Mouse (Mus musculus): ENCODE data around the gene Taf1d. TPM values are rescaled to one million over a fixed set of nuclear protein-coding genes. Genes with fewer than 3 reads are reported as not detected.
A peak's percentile ranks its signal among the peaks of the same experiment; 100 is the strongest.

The Taf1d gene
- polyA plus RNA-seq, 1 experiment, result not detected

- Histone ChIP-seq H3K27ac (ENCODE audit: insufficient read depth, low read depth, low read length) (peak within 1 kb of the TSS; percentile 63; the same call in 1 of the 2 replicates), H3K4me3 (ENCODE audit: insufficient read depth, low read depth, low read length) (peak within 1 kb of the TSS; percentile 86), H3K4me1 (ENCODE audit: control insufficient read depth, insufficient read depth, low read length) (no peaks in the 10 kb centered on the region)
- WGBS, result 1% methylated on average over 57 of the region's 57 CpGs
- peak; percentile 87 for TF ChIP-seq POLR2A (IDR thresholded peaks at IDR 0.05; ENCODE audit: insufficient read depth, low read depth, low read length)
- no peak for TF ChIP-seq CTCF (IDR thresholded peaks at IDR 0.05; ENCODE audit: insufficient read depth, low read depth, low read length)
These were observed 26.1 kb upstream of the Taf1d start, which contains the start of gene Med17 for GRCm38 (mm10) chr9:15279649-15280490. Med17 (minus strand) TSS chr9:15279931.

DNA sequence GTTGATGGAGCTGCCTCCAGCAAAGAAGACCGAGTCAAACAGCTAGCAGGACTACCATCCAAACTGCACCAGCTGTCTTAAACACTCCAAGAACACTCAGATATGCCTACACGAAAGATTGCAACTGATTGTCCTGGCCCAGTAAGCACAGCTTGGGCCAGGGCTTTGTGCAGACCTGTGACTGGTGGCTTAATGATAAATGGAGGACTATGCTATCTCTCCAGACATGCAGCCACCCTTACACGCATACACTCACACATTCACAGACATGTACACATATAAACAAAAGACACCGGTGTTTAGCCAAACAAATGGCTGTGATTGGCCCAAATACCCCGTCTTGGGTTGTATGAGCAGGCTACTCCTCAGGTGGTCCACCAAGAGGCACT lies 25.5 kb upstream of the Taf1d start:
- Histone ChIP-seq H3K4me1 (ENCODE audit: control insufficient read depth, insufficient read depth, low read length) (no peaks in the 10 kb centered on the region), H3K27ac (ENCODE audit: insufficient read depth, low read depth, low read length) (no peak overlapping the region), H3K4me3 (ENCODE audit: insufficient read depth, low read depth, low read length) (peak overlapping the region; percentile 86)
- 29% methylated on average over 5 of the region's 5 CpGs for WGBS
- TF ChIP-seq CTCF (IDR thresholded peaks at IDR 0.05; ENCODE audit: insufficient read depth, low read depth, low read length), result no peak
- no peak for TF ChIP-seq POLR2A (IDR thresholded peaks at IDR 0.05; ENCODE audit: insufficient read depth, low read depth, low read length)

GRCm38 (mm10) chr9:15285443-15285842 lies 20.6 kb upstream of the Taf1d start:
- Histone ChIP-seq H3K27ac (ENCODE audit: insufficient read depth, low read depth, low read length) (no peak overlapping the region), H3K4me1 (ENCODE audit: control insufficient read depth, insufficient read depth, low read length) (no peaks in the 10 kb centered on the region), H3K4me3 (ENCODE audit: insufficient read depth, low read depth, low read length) (no peak overlapping the region)
- TF ChIP-seq CTCF (IDR thresholded peaks at IDR 0.05; ENCODE audit: insufficient read depth, low read depth, low read length) (no peak), POLR2A (IDR thresholded peaks at IDR 0.05; ENCODE audit: insufficient read depth, low read depth, low read length) (no peak)
- WGBS, result 65% methylated on average over 3 of the region's 3 CpGs

GRCm38 (mm10) chr9:15287846-15288245 lies 18.2 kb upstream of the Taf1d start:
- 54% methylated on average over 6 of the region's 6 CpGs for WGBS
- Histone ChIP-seq H3K27ac (ENCODE audit: insufficient read depth, low read depth, low read length) (no peak overlapping the region), H3K4me3 (ENCODE audit: insufficient read depth, low read depth, low read length) (no peak overlapping the region), H3K4me1 (ENCODE audit: control insufficient read depth, insufficient read depth, low read length) (no peaks in the 10 kb centered on the region)
- TF ChIP-seq POLR2A (IDR thresholded peaks at IDR 0.05; ENCODE audit: insufficient read depth, low read depth, low read length) (no peak), CTCF (IDR thresholded peaks at IDR 0.05; ENCODE audit: insufficient read depth, low read depth, low read length) (no peak)

DNA sequence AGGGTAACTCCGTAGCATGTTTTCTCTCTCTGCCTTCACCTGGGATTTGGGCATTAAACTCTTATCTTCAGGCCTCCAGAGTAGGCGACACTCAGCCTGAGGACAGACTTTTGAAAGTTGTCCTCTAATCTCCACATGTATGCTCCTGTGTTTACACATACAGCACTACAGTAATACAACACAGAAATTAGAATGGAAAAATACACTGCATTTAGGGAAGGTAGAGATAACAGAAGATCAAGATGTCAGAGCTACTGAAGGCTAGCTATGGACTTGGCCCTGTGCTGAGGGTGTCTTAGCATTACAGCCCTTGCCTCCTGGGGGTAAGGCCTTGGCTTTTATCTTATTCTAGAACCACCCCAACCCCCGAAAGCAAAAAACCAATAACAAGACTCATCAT lies 17.6 kb upstream of the Taf1d start:
- H3K4me3 ChIP-seq (ENCODE audit: insufficient read depth, low read depth, low read length), result no peak overlapping the region
- no peak overlapping the region for H3K27ac ChIP-seq (ENCODE audit: insufficient read depth, low read depth, low read length)
- no peaks in the 10 kb centered on the region for H3K4me1 ChIP-seq (ENCODE audit: control insufficient read depth, insufficient read depth, low read length)
- WGBS, result 98% methylated on average over 3 of the region's 3 CpGs
- no peak for TF ChIP-seq POLR2A (IDR thresholded peaks at IDR 0.05; ENCODE audit: insufficient read depth, low read depth, low read length)
- TF ChIP-seq CTCF (IDR thresholded peaks at IDR 0.05; ENCODE audit: insufficient read depth, low read depth, low read length), result no peak

- H3K4me3 ChIP-seq (ENCODE audit: insufficient read depth, low read depth, low read length), result no peak overlapping the region
- 92% methylated on average over 6 of the region's 6 CpGs for WGBS
- no peak overlapping the region for H3K27ac ChIP-seq (ENCODE audit: insufficient read depth, low read depth, low read length)
- TF ChIP-seq CTCF (IDR thresholded peaks at IDR 0.05; ENCODE audit: insufficient read depth, low read depth, low read length), result no peak
- TF ChIP-seq POLR2A (IDR thresholded peaks at IDR 0.05; ENCODE audit: insufficient read depth, low read depth, low read length), result no peak
- H3K4me1 ChIP-seq (ENCODE audit: control insufficient read depth, insufficient read depth, low read length), result no peaks in the 10 kb centered on the region
These were observed 16.8 kb upstream of the Taf1d start for GRCm38 (mm10) chr9:15289251-15289650.

GRCm38 (mm10) chr9:15297112-15297511 lies 8.9 kb upstream of the Taf1d start:
- TF ChIP-seq CTCF (IDR thresholded peaks at IDR 0.05; ENCODE audit: insufficient read depth, low read depth, low read length) (no peak), POLR2A (IDR thresholded peaks at IDR 0.05; ENCODE audit: insufficient read depth, low read depth, low read length) (no peak)
- 80% methylated on average over 7 of the region's 7 CpGs for WGBS

DNA sequence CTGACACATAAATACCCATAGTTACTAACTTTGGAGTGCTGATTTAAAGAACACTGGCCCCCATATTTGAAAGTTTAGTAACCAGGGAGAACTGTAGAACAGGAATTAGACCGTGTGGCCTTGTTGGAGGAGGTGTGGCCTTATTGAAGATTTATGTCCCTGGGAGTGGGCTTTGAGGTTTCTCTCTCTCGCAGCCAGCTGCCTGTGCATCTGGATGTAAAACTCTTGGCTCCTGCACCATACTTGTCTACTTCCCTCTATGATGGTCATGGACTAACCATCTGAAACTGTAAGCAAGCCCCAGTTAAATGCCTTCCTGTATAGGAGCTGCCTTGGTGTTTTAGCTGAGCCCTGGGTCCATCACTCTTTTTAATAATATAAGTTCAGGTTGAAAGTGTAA lies 7.6 kb upstream of the Taf1d start:
- H3K4me1 ChIP-seq (ENCODE audit: control insufficient read depth, insufficient read depth, low read length), result peaks cover 4% of the 10 kb centered on the region; the same call in 1 of the 2 replicates
- 71% methylated on average over 2 of the region's 2 CpGs for WGBS

More at GRCm38 (mm10) chr9:15297112-15297511, 8.9 kb upstream of the Taf1d start:
- Histone ChIP-seq H3K4me3 (ENCODE audit: insufficient read depth, low read depth, low read length) (no peak overlapping the region), H3K27ac (ENCODE audit: insufficient read depth, low read depth, low read length) (no peak overlapping the region), H3K4me1 (ENCODE audit: control insufficient read depth, insufficient read depth, low read length) (peaks cover 4% of the 10 kb centered on the region; the same call in 1 of the 2 replicates)

GRCm38 (mm10) chr9:15300056-15300455 lies 6.0 kb upstream of the Taf1d start:
- 83% methylated on average over 5 of the region's 5 CpGs for WGBS
- no peak overlapping the region for H3K4me3 ChIP-seq (ENCODE audit: insufficient read depth, low read depth, low read length)
- TF ChIP-seq POLR2A (IDR thresholded peaks at IDR 0.05; ENCODE audit: insufficient read depth, low read depth, low read length), result no peak
- no peak for TF ChIP-seq CTCF (IDR thresholded peaks at IDR 0.05; ENCODE audit: insufficient read depth, low read depth, low read length)
- no peak overlapping the region for H3K27ac ChIP-seq (ENCODE audit: insufficient read depth, low read depth, low read length)
- peaks cover 4% of the 10 kb centered on the region; the same call in 1 of the 2 replicates for H3K4me1 ChIP-seq (ENCODE audit: control insufficient read depth, insufficient read depth, low read length)

More for the DNA sequence above, 7.6 kb upstream of the Taf1d start:
- Histone ChIP-seq H3K27ac (ENCODE audit: insufficient read depth, low read depth, low read length) (no peak overlapping the region), H3K4me3 (ENCODE audit: insufficient read depth, low read depth, low read length) (no peak overlapping the region)
- no peak for TF ChIP-seq CTCF (IDR thresholded peaks at IDR 0.05; ENCODE audit: insufficient read depth, low read depth, low read length)
- no peak for TF ChIP-seq POLR2A (IDR thresholded peaks at IDR 0.05; ENCODE audit: insufficient read depth, low read depth, low read length)
